Mouse (Mus musculus) layer of hippocampus, adult 11-12 months (tissue): Measurements from ENCODE around the gene Olfml1.

Experiments used
- DNase-seq: peaks from one replicate; pipeline ENCODE4 v3.0.0; 2022; ENCODE audit warnings: low spot score

Gene Olfml1

GRCm38 (mm10) chr7:107567261-107567671, at the start of gene Olfml1:
Gene Olfml1 (plus strand): TSS chr7:107567446.
- DNase-seq, result peak; percentile 36

GRCm38 (mm10) chr7:107519256-107520025, 47.8 kb upstream of the Olfml1 start:
- DNase-seq, result no peak

DNA sequence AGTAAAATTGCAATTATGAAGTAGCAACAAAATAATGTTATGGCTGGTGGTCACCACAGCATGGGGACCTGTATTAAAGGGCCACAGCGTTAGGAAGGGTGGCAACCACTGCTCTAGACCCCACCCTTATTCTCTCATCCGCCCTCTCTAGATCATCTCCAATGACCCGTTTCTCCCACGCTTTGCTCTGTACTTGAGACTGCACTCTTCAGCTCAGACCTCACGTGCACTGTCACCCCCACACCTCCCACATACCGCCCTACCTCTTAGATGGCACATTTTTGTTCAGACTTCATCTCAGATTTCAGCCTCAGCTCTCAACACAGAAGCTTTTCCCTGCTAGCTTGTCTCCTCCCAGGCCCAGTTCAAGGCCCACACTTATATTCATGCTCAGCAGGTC, 45.8 kb upstream of the Olfml1 start:
- no peak for DNase-seq

GRCm38 (mm10) chr7:107526299-107526698, 40.9 kb upstream of the Olfml1 start:
- peak; percentile 55 for DNase-seq

GRCm38 (mm10) chr7:107528169-107528772, 39.0 kb upstream of the Olfml1 start:
- DNase-seq, result no peak

DNA sequence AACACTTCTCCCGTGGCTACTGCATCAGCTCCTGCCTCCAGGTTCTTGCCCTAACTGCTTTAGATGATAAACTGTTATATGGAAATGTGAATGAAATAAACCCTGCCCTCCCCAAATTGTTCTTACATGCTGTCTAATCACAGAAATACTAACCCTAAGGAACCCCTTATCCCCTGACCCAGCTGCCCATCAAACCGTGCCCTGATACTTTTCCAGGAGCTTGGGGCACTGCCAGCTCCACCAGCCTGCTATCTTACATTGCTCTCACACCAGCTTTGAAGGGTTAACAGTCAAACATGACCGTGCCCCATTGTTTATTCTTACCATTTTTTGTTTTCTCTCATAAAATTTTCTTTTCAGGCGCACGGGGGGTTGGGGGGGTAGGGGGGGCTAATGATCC, 37.9 kb upstream of the Olfml1 start:
- no peak for DNase-seq

- DNase-seq, result no peak
Measured at GRCm38 (mm10) chr7:107535311-107535710, 31.9 kb upstream of the Olfml1 start.

GRCm38 (mm10) chr7:107536516-107536915, 30.7 kb upstream of the Olfml1 start:
- DNase-seq, result no peak

GRCm38 (mm10) chr7:107540034-107540433, 27.2 kb upstream of the Olfml1 start:
- DNase-seq, result no peak

- DNase-seq, result no peak
Measured at GRCm38 (mm10) chr7:107545011-107545410, 22.2 kb upstream of the Olfml1 start.

DNA sequence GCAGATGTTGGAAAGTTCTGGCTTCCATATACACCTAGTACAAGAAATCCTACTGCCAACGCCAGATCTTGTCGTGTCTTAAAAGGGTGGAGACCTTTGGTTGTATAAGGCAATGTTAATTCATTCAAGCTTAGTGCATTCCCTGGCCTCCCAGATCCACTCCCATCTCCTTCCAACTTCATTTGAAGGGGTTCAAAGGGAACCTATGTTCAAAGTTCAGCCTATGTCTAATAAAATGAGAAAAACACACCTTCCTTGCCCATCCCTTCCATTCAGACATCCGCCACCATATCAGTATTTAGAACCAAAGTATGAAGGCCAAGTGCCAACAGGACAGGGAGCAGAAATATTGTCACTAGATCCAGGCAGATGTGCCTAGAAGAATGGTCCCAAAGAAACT, 19.4 kb upstream of the Olfml1 start:
- no peak for DNase-seq

- no peak for DNase-seq
Measured at GRCm38 (mm10) chr7:107553461-107553860, 13.8 kb upstream of the Olfml1 start.

DNA sequence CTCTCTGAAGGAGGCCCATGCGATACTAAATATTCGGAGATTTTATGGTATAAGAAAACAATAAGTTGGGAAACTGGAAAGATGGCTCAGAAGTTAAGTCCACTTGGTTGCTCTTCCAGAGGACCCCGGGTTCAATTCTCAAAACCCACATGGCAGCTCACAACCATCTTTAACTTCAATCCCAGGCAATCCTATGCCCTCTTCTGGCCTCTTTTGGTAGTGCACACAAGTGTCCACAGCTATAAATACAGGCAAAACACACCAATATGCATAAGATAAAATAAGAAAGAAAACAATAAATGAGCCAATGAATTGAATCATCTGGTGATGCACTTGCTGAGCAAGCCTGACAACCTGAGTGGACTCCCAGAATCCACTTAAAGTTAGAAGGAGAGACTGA, 11.3 kb upstream of the Olfml1 start:
- no peak for DNase-seq

GRCm38 (mm10) chr7:107560675-107561074, 6.6 kb upstream of the Olfml1 start:
- no peak for DNase-seq

- DNase-seq, result no peak
Measured at GRCm38 (mm10) chr7:107561584-107561983, 5.7 kb upstream of the Olfml1 start.

GRCm38 (mm10) chr7:107563727-107564126, 3.5 kb upstream of the Olfml1 start:
- no peak for DNase-seq

GRCm38 (mm10) chr7:107567674-107568073, 428 bp downstream of the Olfml1 start:
- DNase-seq, result no peak

- no peak for DNase-seq
Measured at GRCm38 (mm10) chr7:107568971-107569370, 1.7 kb downstream of the Olfml1 start.

DNA sequence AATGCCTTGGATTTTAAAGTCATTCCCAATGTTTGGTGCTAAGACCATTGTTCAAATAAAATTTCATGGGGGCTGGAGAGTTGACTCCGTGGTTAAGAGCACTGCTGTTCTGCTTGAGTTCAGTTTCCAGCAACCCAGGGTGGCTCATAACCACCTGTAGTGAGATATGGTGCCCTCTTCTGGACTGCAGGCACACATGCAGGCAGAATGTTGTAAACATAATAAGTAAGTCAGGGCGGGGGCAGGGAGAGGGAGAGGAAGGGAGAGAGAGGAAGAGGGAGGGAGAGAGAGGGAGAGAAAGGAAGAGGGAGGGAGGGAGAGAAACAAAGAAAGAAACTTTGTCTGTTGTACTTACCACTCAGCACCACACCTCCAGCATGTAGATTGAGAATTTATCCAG, 6.6 kb downstream of the Olfml1 start:
- no peak for DNase-seq

DNA sequence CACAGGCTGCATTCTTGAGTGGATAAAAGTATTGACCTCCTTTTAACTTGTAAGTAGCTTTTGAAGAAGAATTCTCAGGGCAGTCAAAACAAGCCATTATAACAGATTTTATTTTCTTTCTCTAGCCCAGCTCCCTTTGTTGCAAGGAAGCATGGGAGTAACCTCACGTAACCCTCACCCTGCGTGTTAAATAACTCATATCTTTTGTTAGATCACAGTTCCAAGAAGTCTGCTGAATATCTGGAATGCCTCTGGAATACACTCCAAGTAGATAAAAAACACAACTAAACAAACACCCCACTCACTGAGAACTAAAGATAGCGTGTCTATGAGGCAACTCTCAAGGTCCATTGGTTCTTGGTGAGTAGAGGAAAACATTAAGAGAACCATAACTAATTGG, 7.0 kb downstream of the Olfml1 start:
- DNase-seq, result no peak

DNA sequence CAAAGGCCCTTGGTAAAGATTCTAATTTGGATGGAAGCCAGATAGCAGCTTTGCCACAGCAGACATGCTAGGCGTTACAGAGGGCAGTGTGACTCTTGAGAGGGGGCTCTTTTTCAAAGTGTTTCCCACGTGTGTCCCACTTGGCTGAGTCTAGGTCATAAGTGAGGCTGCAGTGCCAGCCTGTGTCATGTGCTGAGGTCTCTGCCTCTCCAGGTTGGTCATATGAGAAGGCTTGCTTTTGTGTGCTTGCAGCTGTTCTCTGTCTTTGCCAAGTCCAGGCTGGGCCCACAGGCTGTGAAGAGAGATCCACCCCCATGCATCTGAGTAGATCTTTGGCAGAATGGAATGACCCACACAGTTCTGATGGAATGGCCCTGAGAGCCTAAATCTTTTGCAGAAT, 25.4 kb downstream of the Olfml1 start:
- peak; percentile 41 for DNase-seq

GRCm38 (mm10) chr7:107593904-107594303, 26.7 kb downstream of the Olfml1 start:
- DNase-seq, result peak; percentile 8

- peak; percentile 57 for DNase-seq
Measured at GRCm38 (mm10) chr7:107594325-107594856, 27.1 kb downstream of the Olfml1 start.
